Mouse (Mus musculus) embryonic stem cell, embryonic (primary cell): ENCODE measurements around the gene Lsamp.

Source experiments
- CTCF ChIA-PET, 4 experiments: fragments of 300-600 bp in 2 of 4; fragments of 350-600 bp in 2 of 4; sonication (Branson Sonifier 250); formaldehyde crosslinking; loops; one replicate each; lab custom pipeline; 2022; ENCODE audit warnings: inconsistent platforms in 2 of 4; lab: Charles Lee
- POLR2A ChIA-PET, 4 experiments: fragments of 300-600 bp in 2 of 4; fragments of 350-600 bp in 2 of 4; sonication (Branson Sonifier 250); formaldehyde crosslinking; loops; one replicate each; lab custom pipeline; 2022; ENCODE audit warnings: antibody characterized with exemption in 4 of 4, inconsistent platforms in 1 of 4; lab: Charles Lee

Gene Lsamp

GRCm38 (mm10) chr16:40228627-40229026, 244.5 kb downstream of the Lsamp start:
- POLR2A ChIA-PET: no interaction called here

GRCm38 (mm10) chr16:40233066-40233465, 248.9 kb downstream of the Lsamp start:
- POLR2A ChIA-PET: no interaction called here
- CTCF ChIA-PET: no interaction called here

More at GRCm38 (mm10) chr16:40228627-40229026, 244.5 kb downstream of the Lsamp start:
- CTCF ChIA-PET: no interaction called here

GRCm38 (mm10) chr16:40234151-40234895, 250.2 kb downstream of the Lsamp start:
- CTCF ChIA-PET: no interaction called here
- POLR2A ChIA-PET: no interaction called here

- ChIA-PET POLR2A (no interaction called here), CTCF (no interaction called here)
These were observed 287.7 kb downstream of the Lsamp start for GRCm38 (mm10) chr16:40271859-40272258.

- CTCF ChIA-PET: no interaction called here
These were observed 306.0 kb downstream of the Lsamp start for GRCm38 (mm10) chr16:40290132-40290531.

GRCm38 (mm10) chr16:40294296-40294882, 310.2 kb downstream of the Lsamp start:
- ChIA-PET CTCF (no interaction called here), POLR2A (no interaction called here)

More at GRCm38 (mm10) chr16:40290132-40290531, 306.0 kb downstream of the Lsamp start:
- POLR2A ChIA-PET: no interaction called here

- POLR2A ChIA-PET: no interaction called here
- CTCF ChIA-PET: no interaction called here
These were observed 311.1 kb downstream of the Lsamp start for GRCm38 (mm10) chr16:40295240-40295639.

GRCm38 (mm10) chr16:40307666-40308065, 323.5 kb downstream of the Lsamp start:
- ChIA-PET POLR2A (no interaction called here), CTCF (interaction anchor here in 1 of 4 experiments (0.7 kb wide), 1 partner anchor 203 kb away, joined by 3 read pairs; no protein-coding TSS in a partner anchor)

- ChIA-PET POLR2A (no interaction called here), CTCF (no interaction called here)
These were observed 332.0 kb downstream of the Lsamp start for GRCm38 (mm10) chr16:40316199-40316598.

GRCm38 (mm10) chr16:40324811-40325210, 340.6 kb downstream of the Lsamp start:
- ChIA-PET CTCF (no interaction called here), POLR2A (interaction anchor here in 1 of 4 experiments (0.6 kb wide), 1 partner anchor 43 kb away, joined by 3 read pairs; no protein-coding TSS in a partner anchor)

- CTCF ChIA-PET: no interaction called here
- POLR2A ChIA-PET: no interaction called here
These were observed 344.2 kb downstream of the Lsamp start for GRCm38 (mm10) chr16:40328249-40328820.

- ChIA-PET POLR2A (no interaction called here), CTCF (no interaction called here)
These were observed 385.5 kb downstream of the Lsamp start for GRCm38 (mm10) chr16:40369677-40370076.

GRCm38 (mm10) chr16:40371291-40371690, 387.1 kb downstream of the Lsamp start:
- POLR2A ChIA-PET: interaction anchor here in 1 of 4 experiments (0.8 kb wide), 1 partner anchor 49 kb away, joined by 4 read pairs; no protein-coding TSS in a partner anchor
- CTCF ChIA-PET: no interaction called here

GRCm38 (mm10) chr16:40375314-40375713, 391.2 kb downstream of the Lsamp start:
- ChIA-PET CTCF (no interaction called here), POLR2A (no interaction called here)

GRCm38 (mm10) chr16:40377129-40377799, 393.1 kb downstream of the Lsamp start:
- ChIA-PET POLR2A (no interaction called here), CTCF (no interaction called here)

- ChIA-PET CTCF (no interaction called here), POLR2A (no interaction called here)
These were observed 407.9 kb downstream of the Lsamp start for GRCm38 (mm10) chr16:40392106-40392505.

GRCm38 (mm10) chr16:40399531-40399930, 415.4 kb downstream of the Lsamp start:
- ChIA-PET POLR2A (no interaction called here), CTCF (no interaction called here)

- ChIA-PET POLR2A (no interaction called here), CTCF (no interaction called here)
These were observed 450.1 kb downstream of the Lsamp start for GRCm38 (mm10) chr16:40434280-40434679.

- CTCF ChIA-PET: interaction anchor here in 1 of 4 experiments (0.7 kb wide), 1 partner anchor 801 kb away, joined by 3 read pairs; no protein-coding TSS in a partner anchor
- POLR2A ChIA-PET: interaction anchor here in 1 of 4 experiments (0.7 kb wide), 1 partner anchor 531 kb away, joined by 7 read pairs; no protein-coding TSS in a partner anchor
These were observed 452.3 kb downstream of the Lsamp start for GRCm38 (mm10) chr16:40436415-40436814.

GRCm38 (mm10) chr16:40437879-40438278, 453.7 kb downstream of the Lsamp start:
- CTCF ChIA-PET: no interaction called here
- POLR2A ChIA-PET: no interaction called here
